Mouse (Mus musculus) mammary gland, adult 2 months (tissue): ENCODE results near the gene Usp17lc. TPM values are rescaled to one million over a fixed set of nuclear protein-coding genes. Genes with fewer than 3 reads are reported as not detected.

Experiments
- polyA plus RNA-seq: library from polyadenylated mRNA; depleted of rRNA; stranded (reverse); fragments of >200 nt; gene quantifications from 2 replicates; pipeline ENCODE4 v1.2.3, GENCODE M21; 2012; ENCODE audit warnings: low replicate concordance; rRNA removed

Usp17lc gene
- polyA plus RNA-seq: not detected in 2 replicates

GRCm38 (mm10) chr7:103414772-103415171 lies at the start of gene Usp17lc:
Gene Usp17lc, plus strand, starts transcription at chr7:103415072.

DNA sequence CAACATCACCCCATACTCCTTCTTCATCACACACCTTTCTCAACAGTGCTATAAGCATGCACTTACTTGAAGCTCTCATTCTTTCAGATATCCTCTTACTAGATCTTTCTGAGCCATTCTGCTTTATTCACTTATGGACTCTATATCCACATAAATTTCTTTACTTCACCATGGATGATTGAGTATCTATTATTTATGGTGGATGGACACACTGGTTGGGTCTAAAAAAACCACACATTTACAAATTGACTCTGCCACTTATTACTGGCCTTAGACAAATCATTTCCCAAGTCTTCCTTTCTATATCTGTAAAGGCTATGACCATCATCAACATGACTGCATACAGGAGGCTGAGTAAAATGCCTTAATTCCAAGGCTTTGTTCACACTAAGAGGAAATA lies 28.8 kb upstream of the Usp17lc start, which contains the start of gene Olfr603:
Gene Olfr603 (minus strand): TSS at position 101 of the 400 bp plus-strand sequence.

GRCm38 (mm10) chr7:103445339-103445738 lies 30.5 kb downstream of the Usp17lc start, which contains the start of gene Olfr605:
Gene Olfr605, minus strand, starts transcription at chr7:103445439.

DNA sequence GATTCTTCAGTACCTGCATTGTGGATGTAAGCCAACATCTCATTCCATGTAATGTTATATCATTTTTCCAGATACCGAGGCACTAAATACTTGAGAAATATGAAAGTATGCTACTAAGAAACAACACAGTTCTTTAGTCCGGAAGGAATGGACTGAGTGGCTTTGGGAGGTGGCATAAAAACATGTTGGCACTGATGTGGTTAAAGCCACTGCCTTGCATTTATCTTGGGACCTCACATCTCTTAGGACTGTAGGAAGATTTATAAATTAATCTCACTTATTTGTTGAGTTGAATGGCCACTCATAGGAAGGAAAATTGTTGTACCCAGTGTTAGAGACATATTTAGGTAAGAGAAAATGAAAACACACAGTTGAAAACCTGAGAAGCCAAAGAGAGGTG lies 33.9 kb downstream of the Usp17lc start, which contains the start of gene Olfr606:
Gene Olfr606 (plus strand): TSS at position 301 of the 400 bp plus-strand sequence.

Other genes with a start within 250 kb of the Usp17lc start
- gene Olfr591, start 236.7 kb upstream of the Usp17lc start, polyA plus RNA-seq: not detected in 2 replicates
- not detected in 2 replicates for gene Olfr592, start 230.3 kb upstream of the Usp17lc start, polyA plus RNA-seq
- not detected in 2 replicates for gene Olfr593, start 203.2 kb upstream of the Usp17lc start, polyA plus RNA-seq
- gene Olfr594, start 198.1 kb upstream of the Usp17lc start, polyA plus RNA-seq: not detected in 2 replicates
- gene Usp17ld, start 162.6 kb upstream of the Usp17lc start, polyA plus RNA-seq: not detected in 2 replicates
- not detected in 2 replicates for gene Olfr596, start 109.4 kb upstream of the Usp17lc start, polyA plus RNA-seq
- not detected in 2 replicates for gene Olfr597, start 98.8 kb upstream of the Usp17lc start, polyA plus RNA-seq
- not detected in 2 replicates for gene Olfr598, start 91.5 kb upstream of the Usp17lc start, polyA plus RNA-seq
- gene Olfr599, start 79.2 kb upstream of the Usp17lc start, polyA plus RNA-seq: not detected in 2 replicates
- not detected in 2 replicates for gene Olfr600, start 65.4 kb upstream of the Usp17lc start, polyA plus RNA-seq
- gene Olfr601, start 52.4 kb upstream of the Usp17lc start, polyA plus RNA-seq: not detected in 2 replicates
- not detected in 2 replicates for gene Olfr603, start 28.9 kb upstream of the Usp17lc start, polyA plus RNA-seq
- gene Olfr605, start 30.4 kb downstream of the Usp17lc start, polyA plus RNA-seq: not detected in 2 replicates
- not detected in 2 replicates for gene Olfr606, start 34.0 kb downstream of the Usp17lc start, polyA plus RNA-seq
- not detected in 2 replicates for gene Olfr607, start 49.1 kb downstream of the Usp17lc start, polyA plus RNA-seq
- gene Olfr608, start 54.8 kb downstream of the Usp17lc start, polyA plus RNA-seq: not detected in 2 replicates
- gene Olfr609, start 83.0 kb downstream of the Usp17lc start, polyA plus RNA-seq: not detected in 2 replicates
- gene Olfr610, start 97.0 kb downstream of the Usp17lc start, polyA plus RNA-seq: not detected in 2 replicates
- gene Olfr611, start 105.8 kb downstream of the Usp17lc start, polyA plus RNA-seq: not detected in 2 replicates
- not detected in 2 replicates for gene Olfr612, start 127.6 kb downstream of the Usp17lc start, polyA plus RNA-seq
- gene Olfr613, start 133.0 kb downstream of the Usp17lc start, polyA plus RNA-seq: not detected in 2 replicates
- not detected in 2 replicates for gene Olfr615, start 141.0 kb downstream of the Usp17lc start, polyA plus RNA-seq
- gene Olfr616, start 154.1 kb downstream of the Usp17lc start, polyA plus RNA-seq: not detected in 2 replicates
- not detected in 2 replicates for gene Olfr617, start 158.0 kb downstream of the Usp17lc start, polyA plus RNA-seq
- not detected in 2 replicates for gene Olfr618, start 175.0 kb downstream of the Usp17lc start, polyA plus RNA-seq
- not detected in 2 replicates for gene Olfr619, start 185.5 kb downstream of the Usp17lc start, polyA plus RNA-seq
- not detected in 2 replicates for gene Olfr620, start 197.5 kb downstream of the Usp17lc start, polyA plus RNA-seq
- gene Olfr622, start 227.6 kb downstream of the Usp17lc start, polyA plus RNA-seq: not detected in 2 replicates
- gene Olfr623, start 248.6 kb downstream of the Usp17lc start, polyA plus RNA-seq: not detected in 2 replicates